Mouse (Mus musculus): ENCODE data around the gene Nfib.
A peak's percentile ranks its signal among the peaks of the same experiment; 100 is the strongest.

The Nfib gene

GRCm38 (mm10) chr4:82587146-82587870, 118.2 kb downstream of the Nfib start:
- no peak for DNase-seq

GRCm38 (mm10) chr4:82586637-82587036, 118.9 kb downstream of the Nfib start:
- no peak for DNase-seq

- DNase-seq, result no peak
Measured at GRCm38 (mm10) chr4:82585536-82585935, 120.0 kb downstream of the Nfib start.

- DNase-seq, result no peak
Measured at GRCm38 (mm10) chr4:82585056-82585455, 120.5 kb downstream of the Nfib start.

- DNase-seq, result no peak
Measured at GRCm38 (mm10) chr4:82584548-82584947, 121.0 kb downstream of the Nfib start.

- no peak for DNase-seq
Measured at GRCm38 (mm10) chr4:82573291-82573605, 132.3 kb downstream of the Nfib start.

GRCm38 (mm10) chr4:82572410-82573290, 132.9 kb downstream of the Nfib start:
- peak in 1 of 2 experiments; percentile 18 for DNase-seq

- no peak for DNase-seq
Measured at GRCm38 (mm10) chr4:82558816-82559215, 146.7 kb downstream of the Nfib start.

- peak; percentile 31 to 42 for DNase-seq
Measured at GRCm38 (mm10) chr4:82555673-82556171, 149.8 kb downstream of the Nfib start.

- DNase-seq, result no peak
Measured at GRCm38 (mm10) chr4:82553658-82554057, 151.9 kb downstream of the Nfib start.

GRCm38 (mm10) chr4:82552238-82552637, 153.3 kb downstream of the Nfib start:
- DNase-seq, result peak; percentile 30 to 56

GRCm38 (mm10) chr4:82549762-82550380, 155.7 kb downstream of the Nfib start:
- no peak for DNase-seq

GRCm38 (mm10) chr4:82548247-82548646, 157.3 kb downstream of the Nfib start:
- no peak for DNase-seq

- no peak for DNase-seq
Measured at GRCm38 (mm10) chr4:82543936-82544335, 161.6 kb downstream of the Nfib start.

GRCm38 (mm10) chr4:82543398-82543740, 162.2 kb downstream of the Nfib start:
- no peak for DNase-seq

- no peak for DNase-seq
Measured at GRCm38 (mm10) chr4:82542656-82543397, 162.7 kb downstream of the Nfib start.

- DNase-seq, result peak; percentile 77 to 85
Measured at GRCm38 (mm10) chr4:82541894-82542510, 163.5 kb downstream of the Nfib start.

GRCm38 (mm10) chr4:82540466-82540990, 165.0 kb downstream of the Nfib start:
- DNase-seq, result no peak

GRCm38 (mm10) chr4:82540048-82540410, 165.5 kb downstream of the Nfib start:
- DNase-seq, result no peak

- DNase-seq, result no peak
Measured at GRCm38 (mm10) chr4:82539406-82540047, 166.0 kb downstream of the Nfib start.

- DNase-seq, result no peak
Measured at GRCm38 (mm10) chr4:82538815-82539214, 166.7 kb downstream of the Nfib start.

Data from kidney, postnatal 4 days (tissue).